Mouse (Mus musculus) heart, embryonic 15.5 days (tissue): ENCODE results near the gene Gm14412. TPM values are rescaled to one million over a fixed set of nuclear protein-coding genes. Genes with fewer than 3 reads are reported as not detected.
"Not testable (repeated sequence)": the region's sequence is repeated elsewhere in the genome, so short reads cannot be mapped to it uniquely, and the experiment has no call there.

Experiments
- ATAC-seq: fragments of 200-750 bp; cut with Nextera tagmentation; replicated peaks from 2 replicates; pipeline ENCODE4 v1.8.0; 2017; ENCODE audit warnings: low read depth, moderate TSS enrichment; ENCODE audit not compliant: insufficient number of reproducible peaks, insufficient read depth, low FRiP score
- H3K27ac ChIP-seq: fragments of 300-500 bp; sonication (generic); 2 replicates; pipeline ENCODE4 v1.5.1; 2015; ENCODE audit warnings: mild to moderate bottlenecking, inconsistent platforms
- H3K27me3 ChIP-seq: fragments of 300-500 bp; sonication (generic); 2 replicates; pipeline ENCODE4 v1.6.1; 2015; ENCODE audit warnings: inconsistent platforms
- H3K36me3 ChIP-seq: fragments of 300-500 bp; sonication (generic); 2 replicates; pipeline ENCODE4 v1.6.1; 2015; ENCODE audit warnings: mild to moderate bottlenecking, inconsistent platforms
- H3K4me1 ChIP-seq: fragments of 300-500 bp; sonication (generic); replicated peaks from 2 replicates; pipeline ENCODE4 v1.6.1; 2015; ENCODE audit warnings: inconsistent platforms
- H3K4me2 ChIP-seq: fragments of 300-500 bp; sonication (generic); 2 replicates; pipeline ENCODE4 v1.6.1; 2015; ENCODE audit warnings: inconsistent platforms, mild to moderate bottlenecking, moderate library complexity
- H3K4me3 ChIP-seq: fragments of 300-500 bp; sonication (generic); 2 replicates; pipeline ENCODE4 v1.5.1; 2015; ENCODE audit warnings: mild to moderate bottlenecking, inconsistent platforms
- H3K9ac ChIP-seq: fragments of 300-500 bp; sonication (generic); 2 replicates; pipeline ENCODE4 v1.6.1; 2015; ENCODE audit warnings: mild to moderate bottlenecking, inconsistent platforms
- H3K9me3 ChIP-seq: fragments of 300-500 bp; sonication (generic); replicated peaks from 2 replicates; pipeline ENCODE4 v1.6.1; 2016; ENCODE audit warnings: inconsistent platforms
- whole genome bisulfite sequencing: fragments of 180-500 bp; shearing (Covaris S2); methylation state at CpG from one replicate; pipeline ENCODE4 v1.1.7; 2015; ENCODE audit warnings: mixed read lengths; 5-methylcytosine and 5-hydroxymethylcytosine counted together
- polyA plus RNA-seq: library from polyadenylated mRNA; unstranded; fragments of >200 nt; fragmentation: Nextera tagmentation; extraction: Ambion mirVana; gene quantifications from 2 replicates; pipeline ENCODE4 v1.2.1, GENCODE M21; 2015

Gm14412 gene
- 0.18 and 0.28 TPM in 2 replicates for polyA plus RNA-seq

DNA sequence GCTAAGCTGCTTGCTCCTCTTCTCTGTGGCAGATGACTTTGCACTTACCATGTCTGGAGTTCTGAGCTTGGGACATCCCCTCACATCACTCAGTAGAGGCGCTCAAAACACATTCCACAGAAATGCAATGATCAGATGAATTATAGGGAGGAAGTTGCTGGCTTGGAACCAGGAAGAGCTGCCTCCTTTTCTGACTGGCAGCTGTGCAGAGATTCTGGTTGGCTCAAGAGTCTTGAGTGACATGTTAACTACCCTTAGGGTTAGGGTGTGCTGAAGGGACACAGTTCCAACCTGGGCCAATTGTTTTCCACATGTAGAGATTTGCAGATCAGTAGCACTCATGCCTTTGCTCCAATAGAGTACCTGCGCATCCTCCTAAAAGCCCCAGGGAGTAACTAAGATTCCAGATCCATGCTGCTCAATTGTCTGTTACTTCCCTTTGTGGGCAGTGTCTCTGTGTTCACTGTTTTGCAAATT, at the start of gene Gm14412:
TSS of gene Gm14412 (minus strand) at position 51 of the 477 bp plus-strand sequence.
- not testable (repeated sequence) for H3K27ac ChIP-seq, H3K9me3 ChIP-seq, H3K9ac ChIP-seq, H3K27me3 ChIP-seq, H3K4me2 ChIP-seq, H3K4me1 ChIP-seq, ATAC-seq, H3K4me3 ChIP-seq, H3K36me3 ChIP-seq
- 83% methylated on average over 2 of the region's 2 CpGs for WGBS

- not testable (repeated sequence) for H3K4me3 ChIP-seq, H3K9ac ChIP-seq, H3K36me3 ChIP-seq, H3K27ac ChIP-seq, ATAC-seq, H3K9me3 ChIP-seq, H3K4me1 ChIP-seq, H3K4me2 ChIP-seq, H3K27me3 ChIP-seq
- WGBS: 62% methylated on average over 4 of the region's 4 CpGs
Observed at GRCm38 (mm10) chr2:177329661-177330292, 5.7 kb upstream of the Gm14412 start.

- not testable (repeated sequence) for H3K9ac ChIP-seq, H3K27ac ChIP-seq, H3K27me3 ChIP-seq, ATAC-seq, H3K4me3 ChIP-seq, H3K4me1 ChIP-seq, H3K4me2 ChIP-seq, H3K36me3 ChIP-seq, H3K9me3 ChIP-seq
Observed at GRCm38 (mm10) chr2:177321361-177321760, 2.7 kb downstream of the Gm14412 start.

- H3K27ac ChIP-seq, H3K36me3 ChIP-seq, ATAC-seq, H3K27me3 ChIP-seq, H3K4me3 ChIP-seq, H3K9me3 ChIP-seq, H3K4me1 ChIP-seq, H3K4me2 ChIP-seq, H3K9ac ChIP-seq: not testable (repeated sequence)
- 49% methylated on average over 2 of the region's 2 CpGs for WGBS
Observed at GRCm38 (mm10) chr2:177320786-177321320, 3.3 kb downstream of the Gm14412 start.

DNA sequence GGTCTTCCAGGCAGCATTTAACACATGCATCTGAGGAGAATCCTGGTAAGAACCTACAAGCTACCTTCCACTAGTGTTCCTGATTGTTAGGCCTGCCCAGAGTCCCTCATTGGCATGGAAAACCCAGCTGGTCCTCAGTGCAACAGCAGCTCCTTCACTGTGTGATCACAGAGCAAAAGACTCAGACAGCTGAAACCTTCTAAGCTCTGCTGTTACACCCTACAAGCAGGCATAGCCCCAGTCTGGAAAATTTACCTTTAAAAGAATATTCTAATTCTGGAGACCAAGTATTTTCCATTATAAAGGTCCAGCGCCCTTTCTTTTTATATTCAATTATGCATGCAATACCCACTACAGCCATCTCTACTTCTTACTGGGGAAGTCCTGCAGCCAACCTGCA, 5.1 kb downstream of the Gm14412 start:
- Histone ChIP-seq H3K27ac (no peak overlapping the region), H3K4me3 (no peak overlapping the region), H3K36me3 (no peaks in the 10 kb centered on the region), H3K27me3 (no peaks in the 10 kb centered on the region), H3K9ac (no peak overlapping the region), H3K4me2 (no peak overlapping the region), H3K4me1 (no peaks in the 10 kb centered on the region), H3K9me3 (no peaks in the 10 kb centered on the region; the same call in 1 of the 2 replicates)
- 81% methylated on average over 1 of the region's 1 CpGs for WGBS
- ATAC-seq: no peak

DNA sequence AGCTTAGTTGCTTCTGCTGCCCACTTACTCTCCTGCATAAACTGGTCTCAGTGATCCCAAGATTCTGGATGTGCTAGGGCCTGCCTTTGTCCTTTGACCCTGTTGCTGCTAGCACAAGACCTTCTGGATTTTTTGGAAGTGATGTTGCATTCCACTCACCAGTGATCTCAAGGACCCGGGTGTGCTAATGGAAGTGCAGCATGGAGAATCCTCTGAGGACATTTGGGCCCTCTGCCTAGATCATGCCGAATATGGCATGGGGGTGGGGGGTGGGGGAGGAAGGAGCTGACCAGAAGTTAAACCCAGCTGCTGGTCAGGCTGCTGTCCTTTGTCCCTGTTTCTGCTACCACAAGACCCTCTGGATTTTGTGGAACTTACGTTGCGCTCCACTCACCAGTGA, 14.5 kb downstream of the Gm14412 start:
- ATAC-seq, H3K36me3 ChIP-seq, H3K27me3 ChIP-seq, H3K9me3 ChIP-seq, H3K4me3 ChIP-seq, H3K27ac ChIP-seq, H3K4me2 ChIP-seq, H3K9ac ChIP-seq, H3K4me1 ChIP-seq: not testable (repeated sequence)
- 74% methylated on average over 4 of the region's 4 CpGs for WGBS

GRCm38 (mm10) chr2:177304980-177305379, 19.1 kb downstream of the Gm14412 start:
- no CpG with 5 or more reads among the region's 2 CpGs for WGBS
- not testable (repeated sequence) for H3K4me2 ChIP-seq, ATAC-seq

GRCm38 (mm10) chr2:177283701-177284100, 40.4 kb downstream of the Gm14412 start:
- ATAC-seq, H3K9ac ChIP-seq, H3K4me1 ChIP-seq, H3K27ac ChIP-seq, H3K4me3 ChIP-seq, H3K36me3 ChIP-seq, H3K9me3 ChIP-seq, H3K4me2 ChIP-seq, H3K27me3 ChIP-seq: not testable (repeated sequence)
- WGBS: 25% methylated on average over 3 of the region's 3 CpGs

More at GRCm38 (mm10) chr2:177304980-177305379, 19.1 kb downstream of the Gm14412 start:
- H3K9me3 ChIP-seq, H3K27me3 ChIP-seq, H3K4me3 ChIP-seq, H3K27ac ChIP-seq, H3K9ac ChIP-seq, H3K36me3 ChIP-seq, H3K4me1 ChIP-seq: not testable (repeated sequence)

GRCm38 (mm10) chr2:177277754-177278153, 46.4 kb downstream of the Gm14412 start:
- H3K9ac ChIP-seq, ATAC-seq, H3K4me2 ChIP-seq, H3K27me3 ChIP-seq, H3K9me3 ChIP-seq, H3K36me3 ChIP-seq, H3K4me3 ChIP-seq, H3K27ac ChIP-seq, H3K4me1 ChIP-seq: not testable (repeated sequence)
- 73% methylated on average over 2 of the region's 2 CpGs for WGBS

DNA sequence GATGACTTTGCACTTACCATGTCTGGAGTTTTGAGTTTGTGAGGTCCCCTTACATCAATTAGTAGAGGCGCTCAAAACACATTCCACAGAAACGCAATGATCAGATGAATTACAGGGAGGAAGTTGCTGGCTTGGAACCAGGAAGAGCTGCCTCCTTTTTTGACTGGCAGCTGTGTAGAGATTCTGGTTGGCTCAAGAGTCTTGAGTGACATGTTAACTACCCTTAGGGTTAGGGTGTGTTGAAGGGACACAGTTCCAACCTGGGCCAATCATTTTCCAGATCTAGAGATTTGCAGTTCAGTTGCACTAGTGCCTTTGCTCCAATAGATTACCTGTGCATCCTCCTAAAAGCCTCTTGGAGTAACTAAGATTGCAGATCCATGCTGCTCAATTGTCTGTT, 51.9 kb downstream of the Gm14412 start:
- H3K27me3 ChIP-seq, H3K36me3 ChIP-seq, ATAC-seq, H3K9ac ChIP-seq, H3K4me3 ChIP-seq, H3K27ac ChIP-seq, H3K4me1 ChIP-seq, H3K9me3 ChIP-seq, H3K4me2 ChIP-seq: not testable (repeated sequence)
- WGBS: 84% methylated on average over 2 of the region's 2 CpGs

DNA sequence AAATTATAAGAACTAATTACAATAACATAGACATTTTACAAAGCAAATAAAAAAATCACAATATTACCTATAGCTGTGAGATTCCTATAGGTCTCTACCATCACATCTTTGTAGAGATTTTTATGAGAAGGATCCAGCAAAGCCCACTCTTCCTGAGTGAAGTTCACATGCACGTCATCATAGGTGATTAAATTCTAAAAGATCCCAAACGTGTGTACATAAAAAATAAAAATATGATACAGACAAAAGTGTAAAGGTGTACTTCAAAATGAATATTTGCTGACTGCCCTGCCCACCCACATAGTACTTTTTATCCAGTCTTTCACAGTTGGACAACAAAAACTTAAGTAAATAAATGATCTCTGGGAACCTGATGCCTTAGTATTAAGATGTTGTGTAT, 57.2 kb downstream of the Gm14412 start, which contains the start of gene Gm14409:
TSS of gene Gm14409 (minus strand) at position 101 of the 400 bp plus-strand sequence.
- not testable (repeated sequence) for H3K4me1 ChIP-seq, H3K4me2 ChIP-seq, H3K36me3 ChIP-seq, ATAC-seq, H3K9ac ChIP-seq, H3K27me3 ChIP-seq, H3K27ac ChIP-seq, H3K4me3 ChIP-seq, H3K9me3 ChIP-seq
- no CpG with 5 or more reads among the region's 2 CpGs for WGBS
